In the genomic region with DNA sequence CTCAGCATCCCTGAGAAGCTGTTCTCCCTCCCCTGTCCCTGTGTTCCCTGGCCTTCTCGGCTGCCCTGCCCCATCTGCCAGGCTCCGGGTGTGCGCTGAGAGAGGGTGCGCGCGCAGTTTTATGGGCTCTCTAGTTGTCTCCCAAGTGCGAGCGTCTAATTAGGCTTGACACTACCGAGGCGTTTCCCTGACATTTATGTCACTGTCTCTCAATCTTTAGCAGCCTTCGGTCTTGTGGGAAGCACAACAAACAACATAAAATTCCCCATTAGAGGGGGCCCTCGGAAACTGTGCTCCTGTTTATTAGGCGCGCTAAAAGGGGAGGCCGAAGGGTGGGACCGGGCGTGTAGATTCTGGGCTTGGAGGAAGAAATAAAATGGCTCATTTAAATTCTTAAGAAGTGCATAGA, we compare ENCODE assay signal across 9 mouse cellular contexts.
DNase-seq lines count a peak whose midpoint lies in the region; ATAC-seq and TF ChIP-seq lines count a peak whose summit lies in the region.
"Had no signal": no experiment of that assay in that cellular context is flagged by ENCODE, and none has a peak within 500 bp of the region (broad histone marks: within the 10 kb centered on the region; RNA-seq: fewer than 3 reads in every experiment).

No protein-coding gene starts in this region.

- ATAC-seq in kidney, embryonic 15.5 days (replicated peaks; ENCODE audit: low FRiP score): peak; percentile 69; the same call in 1 of the 2 replicates
- peak; percentile 87 for ATAC-seq in forebrain, embryonic 11.5 days (replicated peaks; ENCODE audit: low FRiP score)
- ATAC-seq in intestine, postnatal 0 days: peak; percentile 50
- peak; percentile 86 for ATAC-seq in midbrain, embryonic 14.5 days (ENCODE audit: low FRiP score, low TSS enrichment)
- no peak for ATAC-seq in erythroblast, adult 5-6 weeks (replicated peaks; ENCODE audit: low FRiP score, poor library complexity, severe bottlenecking)
- ATAC-seq: Patski had no signal

- H3K27me3 ChIP-seq in kidney, embryonic 15.5 days: peaks cover 20% of the 10 kb centered on the region
- peaks cover 3% of the 10 kb centered on the region; the same call in 1 of the 2 replicates for H3K27me3 ChIP-seq in forebrain, embryonic 11.5 days (ENCODE audit: control insufficient read depth, insufficient read depth, low read length)
- no peaks in the 10 kb centered on the region for H3K27me3 ChIP-seq in intestine, postnatal 0 days (replicated peaks; ENCODE audit: control insufficient read depth, insufficient read depth, low read length)
- H3K27me3 ChIP-seq in midbrain, embryonic 14.5 days (ENCODE audit: control insufficient read depth, insufficient read depth, low read length): no peaks in the 10 kb centered on the region

- no peak for DNase-seq in kidney, adult 11 months
- DNase-seq in R1 (ENCODE audit: low read depth, low spot score): peak; percentile 52
- DNase-seq in forebrain, embryonic 11.5 days (ENCODE audit: low spot score): peak; percentile 89
- DNase-seq in midbrain, embryonic 14.5 days: peak; percentile 87
- DNase-seq in gastrocnemius, adult 18-20 months (ENCODE audit: low spot score): no peak

- H3K36me3 ChIP-seq in kidney, embryonic 15.5 days: no peaks in the 10 kb centered on the region
- H3K36me3 ChIP-seq in forebrain, embryonic 11.5 days (ENCODE audit: control insufficient read depth, insufficient read depth, low read length): no peaks in the 10 kb centered on the region
- no peaks in the 10 kb centered on the region for H3K36me3 ChIP-seq in intestine, postnatal 0 days (ENCODE audit: control insufficient read depth, insufficient read depth)
- H3K36me3 ChIP-seq in midbrain, embryonic 14.5 days (ENCODE audit: control insufficient read depth, insufficient read depth, low read length): no peaks in the 10 kb centered on the region

- H3K9ac ChIP-seq in kidney, embryonic 15.5 days: no peak overlapping the region
- H3K9ac ChIP-seq in forebrain, embryonic 11.5 days (ENCODE audit: low read length): peak overlapping the region; percentile 20
- no peak overlapping the region for H3K9ac ChIP-seq in intestine, postnatal 0 days (ENCODE audit: low read depth, low read length)
- no peak overlapping the region for H3K9ac ChIP-seq in midbrain, embryonic 14.5 days (replicated peaks; ENCODE audit: low read length)

- H3K27ac ChIP-seq in kidney, embryonic 15.5 days: no peak overlapping the region
- 0 out of 2 replicates have a peak overlapping the region, but pooled peaks have one; percentile 38 for H3K27ac ChIP-seq in forebrain, embryonic 11.5 days (ENCODE audit: low read depth, low read length)
- H3K27ac ChIP-seq in intestine, postnatal 0 days (ENCODE audit: low read depth, low read length): no peak overlapping the region
- peak overlapping the region; percentile 26; the same call in 1 of the 2 replicates for H3K27ac ChIP-seq in midbrain, embryonic 14.5 days (replicated peaks; ENCODE audit: low read depth, low read length)

- TF ChIP-seq CTCF in intestine, postnatal 0 days (IDR thresholded peaks at IDR 0.05; ENCODE audit: low read depth): no peak

- WGBS in kidney, embryonic 15.5 days: 3% methylated on average over 17 of the region's 17 CpGs
- WGBS in forebrain, embryonic 11.5 days: under 1% methylated on average over 17 of the region's 17 CpGs
- WGBS in intestine, postnatal 0 days: 14% methylated on average over 17 of the region's 17 CpGs
- under 1% methylated on average over 17 of the region's 17 CpGs for WGBS in midbrain, embryonic 14.5 days

- peak overlapping the region; percentile 70 for H3K4me2 ChIP-seq in kidney, embryonic 15.5 days
- H3K4me2 ChIP-seq in forebrain, embryonic 11.5 days (ENCODE audit: low read depth, low read length, severe bottlenecking): peak overlapping the region; percentile 51
- peak overlapping the region; percentile 68 for H3K4me2 ChIP-seq in intestine, postnatal 0 days (replicated peaks; ENCODE audit: low read depth)
- peak overlapping the region; percentile 61 for H3K4me2 ChIP-seq in midbrain, embryonic 14.5 days (ENCODE audit: low read length)

- peaks cover 21% of the 10 kb centered on the region for H3K4me1 ChIP-seq in kidney, embryonic 15.5 days
- H3K4me1 ChIP-seq in forebrain, embryonic 11.5 days (replicated peaks; ENCODE audit: control insufficient read depth, insufficient read depth, low read length): peaks cover 16% of the 10 kb centered on the region; the same call in 1 of the 2 replicates
- 0 out of 2 replicates have a peak, but pooled peaks cover 4% of the 10 kb centered on the region for H3K4me1 ChIP-seq in intestine, postnatal 0 days (replicated peaks; ENCODE audit: control insufficient read depth, insufficient read depth, low read length)
- H3K4me1 ChIP-seq in midbrain, embryonic 14.5 days (ENCODE audit: control insufficient read depth, insufficient read depth, low read length): peaks cover 15% of the 10 kb centered on the region

- H3K4me3 ChIP-seq in kidney, embryonic 15.5 days (replicated peaks): peak overlapping the region; percentile 38
- H3K4me3 ChIP-seq in forebrain, embryonic 11.5 days (ENCODE audit: low read depth, low read length): peak overlapping the region; percentile 22; the same call in 1 of the 2 replicates
- H3K4me3 ChIP-seq in intestine, postnatal 0 days (ENCODE audit: low read depth, low read length): peak overlapping the region; percentile 31
- H3K4me3 ChIP-seq in midbrain, embryonic 14.5 days (replicated peaks; ENCODE audit: low read depth, low read length): peak overlapping the region; percentile 15

- no peaks in the 10 kb centered on the region for H3K9me3 ChIP-seq in kidney, embryonic 15.5 days (replicated peaks)
- no peaks in the 10 kb centered on the region for H3K9me3 ChIP-seq in forebrain, embryonic 11.5 days (ENCODE audit: control insufficient read depth, low read length)
- H3K9me3 ChIP-seq in intestine, postnatal 0 days (ENCODE audit: control insufficient read depth): no peaks in the 10 kb centered on the region
- H3K9me3 ChIP-seq in midbrain, embryonic 14.5 days (ENCODE audit: control insufficient read depth, low read length): no peaks in the 10 kb centered on the region

Comparison
In these comparisons a context has a peak if more than half of its experiments do, and no peak if none do; other contexts are left out.
1. H3K27ac ChIP-seq: peak in forebrain, embryonic 11.5 days (single experiment) and midbrain, embryonic 14.5 days (single experiment); none in kidney, embryonic 15.5 days (single experiment) and intestine, postnatal 0 days (single experiment).
2. DNase-seq: peak in R1 (single experiment), forebrain, embryonic 11.5 days (single experiment) and midbrain, embryonic 14.5 days (single experiment); none in kidney, adult 11 months (single experiment) and gastrocnemius, adult 18-20 months (single experiment).
3. Peak in every context shown above with its lines, with median percentiles within 50 percentile points of each other: H3K4me2 ChIP-seq and H3K4me3 ChIP-seq.